ENCODE assay signal across 26 mouse cellular contexts in the genomic region with DNA sequence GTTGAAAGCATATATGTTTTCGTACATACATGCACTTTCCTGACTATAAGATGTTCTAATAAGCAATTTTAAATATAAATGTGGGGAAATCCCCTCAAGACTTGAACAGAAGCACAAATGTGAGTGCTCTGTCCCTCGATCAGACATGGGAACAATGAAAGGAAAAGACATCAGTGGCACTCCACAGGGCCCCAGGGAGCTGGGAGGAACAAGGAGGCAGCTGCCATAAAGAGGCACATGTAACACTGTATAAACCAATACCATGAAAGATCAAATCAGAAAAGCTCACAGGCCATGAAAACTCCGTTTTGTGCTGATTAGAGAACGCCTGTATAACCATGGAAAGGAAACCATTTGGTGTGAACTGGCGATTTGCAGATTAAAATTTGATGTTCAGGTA.
DNase-seq lines count a peak whose midpoint lies in the region; ATAC-seq lines count a peak whose summit lies in the region.
"Had no signal": no experiment of that assay in that cellular context is flagged by ENCODE, and none has a peak within 500 bp of the region (broad histone marks: within the 10 kb centered on the region; RNA-seq: fewer than 3 reads in every experiment).

No protein-coding gene starts in this region.

- no peak overlapping the region for H3K4me2 ChIP-seq in hindbrain, embryonic 12.5 days (replicated peaks)
- no peak overlapping the region for H3K4me2 ChIP-seq in hindbrain, embryonic 16.5 days (ENCODE audit: low read length)
- H3K4me2 ChIP-seq in neural tube, embryonic 12.5 days (replicated peaks), result no peak overlapping the region
- no peak overlapping the region for H3K4me2 ChIP-seq in midbrain, embryonic 15.5 days
- H3K4me2 ChIP-seq: forebrain, embryonic 15.5 days; heart, embryonic 15.5 days had no signal

- ATAC-seq in hindbrain, embryonic 12.5 days (ENCODE audit: low FRiP score), result peak; percentile 80; the same call in 1 of the 2 replicates
- ATAC-seq in hindbrain, embryonic 16.5 days, result no peak
- ATAC-seq in neural tube, embryonic 12.5 days (ENCODE audit: low FRiP score, low read depth), result peak; percentile 56; the same call in 1 of the 2 replicates
- no peak for ATAC-seq in midbrain, embryonic 15.5 days (replicated peaks)
- ATAC-seq: CD4-positive, CD25-positive, alpha-beta regulatory T cell, adult 4 months; forebrain, embryonic 15.5 days; intestine, postnatal 0 days had no signal

- H3K4me3 ChIP-seq in hindbrain, embryonic 12.5 days, result no peak overlapping the region
- H3K4me3 ChIP-seq in hindbrain, embryonic 16.5 days (ENCODE audit: low read length), result no peak overlapping the region
- H3K4me3 ChIP-seq in neural tube, embryonic 12.5 days, result no peak overlapping the region
- no peak overlapping the region for H3K4me3 ChIP-seq in midbrain, embryonic 15.5 days
- H3K4me3 ChIP-seq: forebrain, embryonic 15.5 days; heart, embryonic 10.5 days; heart, embryonic 15.5 days; myocyte had no signal

- H3K27me3 ChIP-seq in hindbrain, embryonic 12.5 days, result no peaks in the 10 kb centered on the region
- H3K27me3 ChIP-seq in hindbrain, embryonic 16.5 days (replicated peaks; ENCODE audit: control insufficient read depth, insufficient read depth, low read length), result no peaks in the 10 kb centered on the region
- H3K27me3 ChIP-seq in neural tube, embryonic 12.5 days (replicated peaks), result no peaks in the 10 kb centered on the region
- no peaks in the 10 kb centered on the region for H3K27me3 ChIP-seq in midbrain, embryonic 15.5 days (replicated peaks)
- H3K27me3 ChIP-seq: forebrain, embryonic 15.5 days; heart, embryonic 15.5 days had no signal

- H3K9ac ChIP-seq in hindbrain, embryonic 12.5 days, result no peak overlapping the region
- H3K9ac ChIP-seq in hindbrain, embryonic 16.5 days (ENCODE audit: low read depth, low read length), result no peak overlapping the region
- H3K9ac ChIP-seq in neural tube, embryonic 12.5 days, result no peak overlapping the region
- H3K9ac ChIP-seq in midbrain, embryonic 15.5 days, result no peak overlapping the region
- H3K9ac ChIP-seq: forebrain, embryonic 15.5 days; heart, embryonic 15.5 days; liver, embryonic 14.5 days had no signal

- peak overlapping the region; percentile 44; the same call in 1 of the 2 replicates for H3K27ac ChIP-seq in hindbrain, embryonic 12.5 days
- H3K27ac ChIP-seq in hindbrain, embryonic 16.5 days (ENCODE audit: low read depth, low read length), result no peak overlapping the region
- H3K27ac ChIP-seq in neural tube, embryonic 12.5 days, result no peak overlapping the region
- 0 out of 2 replicates have a peak overlapping the region, but pooled peaks have one; percentile 11 for H3K27ac ChIP-seq in midbrain, embryonic 15.5 days
- H3K27ac ChIP-seq: forebrain, embryonic 15.5 days; heart, embryonic 10.5 days; heart, embryonic 15.5 days; liver, embryonic 14.5 days had no signal

- H3K9me3 ChIP-seq in hindbrain, embryonic 12.5 days (replicated peaks), result no peaks in the 10 kb centered on the region
- no peaks in the 10 kb centered on the region for H3K9me3 ChIP-seq in hindbrain, embryonic 16.5 days (ENCODE audit: control insufficient read depth, low read length)
- H3K9me3 ChIP-seq in neural tube, embryonic 12.5 days, result no peaks in the 10 kb centered on the region
- no peaks in the 10 kb centered on the region for H3K9me3 ChIP-seq in midbrain, embryonic 15.5 days
- H3K9me3 ChIP-seq: forebrain, embryonic 15.5 days; heart, embryonic 10.5 days; heart, embryonic 15.5 days had no signal

- 56% methylated on average over 5 of the region's 5 CpGs for WGBS in hindbrain, embryonic 12.5 days
- WGBS in hindbrain, embryonic 16.5 days, result 47% methylated on average over 5 of the region's 5 CpGs
- WGBS in neural tube, embryonic 12.5 days, result 62% methylated on average over 5 of the region's 5 CpGs
- WGBS in midbrain, embryonic 15.5 days, result 35% methylated on average over 5 of the region's 5 CpGs

- DNase-seq in neural tube, embryonic 10.5 days (ENCODE audit: extremely low spot score, low spot score), result no peak
- DNase-seq in thymus, postnatal 4 days, result no peak
- DNase-seq in lung, postnatal 14 days, result no peak
- DNase-seq: adrenal gland, postnatal 36 days; cerebellum, adult 8-10 months; cerebellum, postnatal 36 days; gastrocnemius, postnatal 25 days; heart, adult 11 months; heart, postnatal 36 days; kidney, adult 9 months; kidney, postnatal 10 days; layer of hippocampus, postnatal 36 days; liver; lung, adult 2 months; lung, postnatal 10 days had no signal

- 0 out of 2 replicates have a peak, but pooled peaks cover 3% of the 10 kb centered on the region for H3K4me1 ChIP-seq in hindbrain, embryonic 12.5 days
- no peaks in the 10 kb centered on the region for H3K4me1 ChIP-seq in hindbrain, embryonic 16.5 days (ENCODE audit: control insufficient read depth, insufficient read depth, low read depth, low read length)
- no peaks in the 10 kb centered on the region for H3K4me1 ChIP-seq in neural tube, embryonic 12.5 days
- peaks cover 4% of the 10 kb centered on the region; the same call in 1 of the 2 replicates for H3K4me1 ChIP-seq in midbrain, embryonic 15.5 days
- H3K4me1 ChIP-seq: forebrain, embryonic 15.5 days; heart, embryonic 10.5 days; heart, embryonic 15.5 days had no signal

- no peaks in the 10 kb centered on the region for H3K36me3 ChIP-seq in hindbrain, embryonic 12.5 days
- no peaks in the 10 kb centered on the region for H3K36me3 ChIP-seq in hindbrain, embryonic 16.5 days (ENCODE audit: control insufficient read depth, insufficient read depth, low read length)
- H3K36me3 ChIP-seq in neural tube, embryonic 12.5 days, result no peaks in the 10 kb centered on the region
- H3K36me3 ChIP-seq in midbrain, embryonic 15.5 days (replicated peaks), result no peaks in the 10 kb centered on the region
- H3K36me3 ChIP-seq: forebrain, embryonic 15.5 days; heart, embryonic 10.5 days; heart, embryonic 15.5 days had no signal

Comparison
In these comparisons a context has a peak if more than half of its experiments do, and no peak if none do; other contexts are left out.
1. ATAC-seq: peak in hindbrain, embryonic 12.5 days (single experiment) and neural tube, embryonic 12.5 days (single experiment); none in hindbrain, embryonic 16.5 days (single experiment) and midbrain, embryonic 15.5 days (single experiment).
2. H3K27ac ChIP-seq: peak in hindbrain, embryonic 12.5 days (single experiment) and midbrain, embryonic 15.5 days (single experiment); none in hindbrain, embryonic 16.5 days (single experiment) and neural tube, embryonic 12.5 days (single experiment).